Mouse (Mus musculus) neural tube, embryonic 10.5 days (tissue): ENCODE results near the gene Amotl1.
"Not testable (repeated sequence)": the region's sequence is repeated elsewhere in the genome, so short reads cannot be mapped to it uniquely, and the experiment has no call there.

Experiments used
- DNase-seq: peaks from one replicate; pipeline ENCODE4 v3.0.0-alpha.2; 2017; ENCODE audit warnings: low spot score; ENCODE audit errors: extremely low spot score

Amotl1 gene

DNA sequence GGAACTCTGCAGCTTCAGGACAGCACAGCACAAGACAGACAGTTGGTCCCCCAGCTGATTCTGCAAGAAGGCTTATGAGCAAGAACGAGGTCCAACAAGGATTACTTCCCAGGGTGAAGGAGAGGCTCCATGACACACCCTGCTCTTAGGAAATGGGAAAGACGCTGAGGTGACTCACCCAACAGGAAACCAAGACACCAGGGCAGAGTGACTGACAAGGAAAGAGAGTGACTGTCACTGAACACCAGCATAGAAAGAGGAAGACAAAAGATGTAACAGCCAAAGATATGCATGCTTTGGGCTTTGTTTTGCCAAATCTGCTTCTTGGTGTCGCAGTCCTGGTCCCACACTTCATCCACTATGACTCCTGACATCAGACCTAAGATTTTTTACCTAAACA lies 40.5 kb downstream of the Amotl1 start:
- no peak for DNase-seq

DNA sequence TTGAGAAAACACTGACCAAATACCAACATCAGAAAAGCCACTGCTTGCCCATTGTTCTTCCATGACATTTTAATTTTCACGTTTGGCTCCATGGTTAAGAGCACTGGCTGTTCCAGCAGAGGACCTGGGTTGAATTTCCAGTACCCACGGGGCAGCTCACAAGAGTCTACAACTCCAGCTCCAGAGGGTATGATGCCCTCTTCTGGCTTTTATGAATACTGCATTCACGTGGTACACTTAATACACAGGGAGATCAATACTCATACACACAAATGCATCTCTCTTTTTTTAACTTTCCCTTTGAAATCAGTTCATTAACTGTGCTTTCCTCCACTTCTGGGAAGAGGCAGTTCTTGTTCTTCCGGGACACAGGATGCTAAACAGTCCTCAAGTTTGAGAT lies 41.4 kb downstream of the Amotl1 start:
- no peak for DNase-seq

DNA sequence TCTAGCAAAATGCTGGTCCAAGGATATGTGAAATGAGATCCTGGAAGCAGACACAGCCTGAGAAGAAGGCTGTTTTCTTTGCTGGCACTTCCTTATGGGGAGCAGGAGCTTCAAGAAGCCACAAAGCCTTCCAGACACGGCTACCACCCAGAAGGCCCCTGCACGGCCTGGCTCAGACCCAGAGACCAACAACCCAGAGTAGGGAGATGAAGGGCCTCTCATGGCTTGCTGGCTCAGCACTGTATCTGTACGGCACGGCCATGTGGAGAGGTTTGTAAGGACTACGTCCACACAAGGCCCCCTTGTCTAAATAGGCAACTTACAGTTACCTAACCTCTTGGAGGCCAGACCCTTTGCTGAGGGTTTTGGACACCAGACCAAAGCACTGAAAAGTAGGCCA lies 45.1 kb downstream of the Amotl1 start:
- no peak for DNase-seq

DNA sequence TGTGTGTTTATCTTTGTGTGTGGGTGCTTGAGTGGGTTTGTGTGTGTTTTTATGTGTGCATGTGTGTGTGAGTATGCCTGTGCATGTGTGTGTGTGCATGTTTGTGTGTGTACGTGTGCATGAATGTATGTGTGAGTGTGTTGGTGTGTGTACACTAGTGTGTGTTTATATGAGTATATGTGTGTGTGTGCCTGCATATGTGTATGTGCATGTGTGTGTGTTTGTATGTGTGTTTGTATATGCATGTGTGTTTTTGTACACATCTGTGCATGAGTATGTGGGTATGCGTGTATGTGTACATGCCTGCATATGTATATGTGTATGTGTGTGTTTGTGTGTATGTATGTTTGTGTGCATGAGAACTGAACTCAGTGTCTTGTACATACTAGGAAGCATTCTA lies 46.7 kb downstream of the Amotl1 start:
- DNase-seq: no peak

DNA sequence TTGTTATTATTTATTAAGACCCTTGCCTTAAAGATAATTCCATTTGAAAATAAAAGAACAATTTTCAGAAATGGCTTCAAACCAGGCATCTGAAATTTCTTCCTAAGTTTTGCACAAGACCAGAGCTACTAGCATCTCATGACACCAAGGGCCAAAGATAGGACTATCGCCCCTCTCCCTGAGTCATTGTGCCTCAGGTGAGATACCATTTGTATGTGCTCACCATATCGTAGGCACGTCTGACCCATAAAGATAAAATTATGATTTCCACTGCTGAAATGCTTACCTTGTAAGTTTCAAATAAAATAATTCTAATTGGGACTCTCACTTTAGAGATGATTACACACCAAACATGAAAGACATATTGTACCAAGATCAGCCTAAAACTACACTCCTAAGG lies 47.4 kb downstream of the Amotl1 start:
- no peak for DNase-seq

DNA sequence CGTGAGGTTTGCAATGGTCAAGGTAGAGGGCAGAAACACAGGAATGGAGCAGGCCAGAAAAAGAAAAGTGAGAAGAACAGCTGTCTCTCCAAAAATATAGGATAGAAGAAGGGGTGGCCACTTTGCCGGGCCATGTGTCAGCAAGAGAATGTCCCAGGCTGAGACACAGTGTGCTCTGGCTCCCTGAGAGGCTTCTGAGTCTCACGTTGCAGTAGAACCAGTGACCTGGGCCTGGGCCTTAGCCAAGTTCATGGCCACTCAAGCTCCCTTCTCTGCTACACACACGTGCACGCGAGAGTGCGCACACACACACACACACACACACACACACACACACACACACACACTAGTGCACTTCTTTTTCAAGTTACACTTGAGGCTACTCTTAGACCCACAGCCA lies 48.0 kb downstream of the Amotl1 start:
- no peak for DNase-seq

DNA sequence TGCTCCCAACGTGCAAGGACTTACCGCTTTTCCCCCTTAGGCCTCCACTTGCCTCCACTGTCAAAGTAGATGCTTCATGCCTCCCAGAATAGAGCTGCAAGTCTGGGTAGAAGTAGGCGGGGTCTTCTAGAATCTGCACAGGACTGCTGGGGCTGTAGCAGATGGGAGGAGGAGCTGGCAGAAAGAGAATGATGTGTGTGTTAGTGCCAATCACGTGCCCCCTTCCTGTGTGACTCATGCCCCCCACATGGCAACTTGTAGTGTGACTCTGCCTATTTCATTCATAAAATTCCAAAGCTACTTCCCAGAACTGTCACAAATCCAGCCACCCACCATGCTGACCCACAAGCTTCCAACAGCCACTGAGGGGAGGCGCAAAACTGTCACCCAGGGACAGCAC lies 48.4 kb downstream of the Amotl1 start:
- DNase-seq: no peak

DNA sequence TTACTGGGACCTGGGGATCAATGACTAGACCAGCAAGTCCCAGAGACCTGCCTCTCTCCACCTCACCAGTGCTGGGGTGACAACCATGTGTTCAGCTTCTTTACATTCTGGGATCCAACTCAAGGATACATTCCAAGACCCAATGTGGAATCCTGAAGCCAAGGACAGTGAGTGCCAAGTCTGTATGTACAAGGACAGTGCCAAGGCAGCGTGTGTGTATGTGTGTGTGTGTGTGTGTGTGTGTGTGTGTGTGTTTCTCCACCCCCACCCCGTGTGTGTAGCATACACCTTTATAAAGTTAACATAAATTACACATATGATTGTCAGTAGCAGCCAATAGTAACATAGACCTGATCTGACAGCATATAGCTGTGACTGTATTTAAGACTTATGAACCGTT lies 49.0 kb downstream of the Amotl1 start:
- DNase-seq: no peak

DNA sequence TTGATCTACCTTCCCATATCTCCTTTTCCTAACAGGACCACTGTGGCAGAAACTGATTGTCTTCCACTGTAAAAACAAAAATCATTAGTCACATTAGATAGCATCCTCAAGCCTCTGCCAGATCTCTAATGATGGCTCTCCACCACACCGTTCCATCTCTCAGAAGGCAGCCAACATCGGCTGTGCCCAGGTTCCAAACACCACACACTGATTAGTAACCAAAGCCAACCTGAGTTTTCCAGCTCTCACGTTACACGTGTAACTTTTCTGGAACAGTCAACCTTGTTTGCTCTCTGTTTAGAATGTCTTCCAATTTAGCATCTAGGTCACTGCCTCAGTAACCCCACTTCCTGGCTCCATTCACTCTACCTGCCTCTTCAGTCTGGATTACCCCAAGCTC lies 51.0 kb downstream of the Amotl1 start:
- no peak for DNase-seq

DNA sequence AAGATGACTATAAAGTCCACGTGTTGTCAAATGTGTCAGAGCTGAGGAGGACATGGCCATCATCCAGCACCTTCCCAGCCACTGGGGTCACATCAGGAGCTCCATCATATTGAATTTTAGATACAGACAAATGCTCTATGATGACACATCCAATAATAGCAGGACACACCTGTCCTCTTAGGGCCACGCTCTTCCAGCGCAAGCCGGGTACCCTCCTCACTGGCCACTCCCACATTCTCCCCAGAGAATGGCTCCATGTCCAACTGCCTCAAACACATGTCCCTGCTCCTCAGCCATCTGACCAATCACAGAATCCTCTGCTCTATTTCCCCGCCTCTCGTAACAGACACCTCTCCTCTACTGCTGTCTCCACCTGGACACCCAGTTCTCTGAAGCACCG lies 54.2 kb downstream of the Amotl1 start:
- no peak for DNase-seq

DNA sequence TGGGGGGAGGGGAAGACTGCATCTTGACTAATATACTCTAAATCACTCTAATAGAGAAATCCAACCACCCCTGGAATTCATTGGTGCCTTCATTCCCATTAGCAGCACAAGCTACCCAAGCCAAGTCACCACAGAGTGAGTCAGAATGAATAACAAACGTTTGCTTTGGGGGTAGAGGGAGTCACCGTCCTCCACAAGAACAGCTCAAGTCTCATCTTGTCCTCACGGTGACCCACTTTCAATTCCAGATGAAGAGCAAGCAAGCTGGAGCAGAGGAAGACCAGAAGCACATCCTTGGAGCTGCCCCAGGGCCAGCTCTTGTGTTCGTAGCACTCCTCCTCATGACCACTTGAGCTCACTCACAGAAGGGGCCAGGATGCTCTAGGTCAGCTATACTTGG lies 56.2 kb downstream of the Amotl1 start:
- no peak for DNase-seq

DNA sequence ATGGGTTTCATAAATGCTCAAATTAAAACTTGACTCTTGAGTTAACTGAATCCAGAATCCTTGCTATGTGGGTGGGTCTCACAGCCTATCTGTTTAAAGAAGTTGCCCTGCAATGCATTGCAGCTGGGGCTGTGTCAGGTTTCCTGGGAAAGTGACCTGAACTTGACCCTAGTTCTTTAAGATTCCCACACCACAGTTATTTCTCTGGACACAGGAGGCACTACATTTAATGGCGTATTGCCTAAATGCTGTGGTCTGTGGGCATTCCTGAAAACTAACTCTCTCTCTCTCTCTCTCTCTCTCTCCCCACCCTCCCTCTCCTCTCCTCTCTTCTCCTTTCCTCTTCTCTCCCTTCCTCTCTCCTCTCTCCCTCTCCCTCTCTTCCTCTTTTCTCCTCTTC lies 59.2 kb downstream of the Amotl1 start:
- DNase-seq: no peak

DNA sequence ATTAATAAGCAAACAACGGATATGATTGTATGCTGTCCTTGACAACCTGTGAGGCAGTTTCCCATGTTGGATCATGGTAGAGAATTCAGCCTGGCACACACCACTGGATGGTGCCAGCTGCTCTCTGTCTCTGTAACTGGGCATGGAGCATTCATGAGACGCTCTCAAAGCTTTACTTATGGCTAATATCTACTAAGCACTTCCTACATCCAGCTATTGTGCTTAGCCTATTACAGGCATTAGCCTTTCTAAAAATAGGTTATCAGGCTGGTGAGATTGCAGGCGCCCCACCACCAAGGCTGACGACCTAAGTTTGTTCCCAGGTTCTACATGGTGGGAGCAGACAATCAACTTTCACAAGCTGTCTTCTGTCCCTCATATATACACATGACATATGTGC lies 65.9 kb downstream of the Amotl1 start:
- no peak for DNase-seq

DNA sequence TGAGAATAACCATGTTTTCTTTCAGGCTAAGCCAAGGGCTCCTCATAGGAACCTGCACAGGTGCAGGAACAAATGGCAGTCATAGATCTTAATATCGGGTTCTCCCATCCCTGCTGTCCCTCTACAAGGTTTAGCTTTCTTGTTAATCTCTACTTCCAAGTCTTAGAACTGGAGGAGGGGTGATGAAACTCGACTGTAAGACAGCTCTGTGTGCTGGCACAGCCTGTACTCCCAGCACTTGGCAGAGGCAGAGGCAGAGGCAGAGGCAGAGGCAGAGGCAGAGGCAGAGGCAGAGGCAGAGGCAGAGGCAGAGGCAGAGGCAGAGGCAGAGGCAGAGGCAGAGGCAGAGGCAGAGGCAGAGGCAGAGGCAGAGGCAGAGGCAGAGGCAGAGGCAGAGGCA lies 68.5 kb downstream of the Amotl1 start:
- not testable (repeated sequence) for DNase-seq

DNA sequence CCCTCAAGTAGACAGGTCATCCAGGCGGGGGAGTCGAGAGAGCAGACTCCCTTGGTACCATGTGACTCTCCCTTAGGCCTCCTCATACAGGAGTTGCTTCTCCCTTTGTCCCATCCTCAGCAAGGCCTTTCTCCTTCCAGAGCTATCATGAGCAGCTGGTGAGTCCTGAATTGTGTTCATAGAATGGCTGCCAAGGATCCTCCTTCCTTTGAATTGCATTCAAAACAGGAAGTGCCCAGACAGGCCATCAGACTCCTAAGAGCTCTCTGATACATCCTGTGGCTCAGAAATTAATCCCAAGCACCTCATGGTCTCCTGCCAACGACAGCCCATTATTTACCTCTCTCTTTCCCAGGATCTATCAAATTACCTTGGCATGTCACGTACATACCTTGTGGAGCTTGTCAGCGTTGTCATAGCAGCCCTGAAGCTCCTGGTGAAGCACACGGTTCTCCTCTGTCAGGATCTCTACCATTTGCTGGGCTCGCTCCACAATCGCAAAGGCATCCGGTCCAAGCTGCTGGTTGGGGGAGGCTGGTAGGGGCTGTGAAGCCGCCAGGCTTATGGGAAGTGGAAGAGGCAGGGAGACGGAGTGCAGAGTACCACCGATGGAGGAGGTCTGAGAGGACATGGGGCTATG lies 70.0 kb downstream of the Amotl1 start:
- no peak for DNase-seq

DNA sequence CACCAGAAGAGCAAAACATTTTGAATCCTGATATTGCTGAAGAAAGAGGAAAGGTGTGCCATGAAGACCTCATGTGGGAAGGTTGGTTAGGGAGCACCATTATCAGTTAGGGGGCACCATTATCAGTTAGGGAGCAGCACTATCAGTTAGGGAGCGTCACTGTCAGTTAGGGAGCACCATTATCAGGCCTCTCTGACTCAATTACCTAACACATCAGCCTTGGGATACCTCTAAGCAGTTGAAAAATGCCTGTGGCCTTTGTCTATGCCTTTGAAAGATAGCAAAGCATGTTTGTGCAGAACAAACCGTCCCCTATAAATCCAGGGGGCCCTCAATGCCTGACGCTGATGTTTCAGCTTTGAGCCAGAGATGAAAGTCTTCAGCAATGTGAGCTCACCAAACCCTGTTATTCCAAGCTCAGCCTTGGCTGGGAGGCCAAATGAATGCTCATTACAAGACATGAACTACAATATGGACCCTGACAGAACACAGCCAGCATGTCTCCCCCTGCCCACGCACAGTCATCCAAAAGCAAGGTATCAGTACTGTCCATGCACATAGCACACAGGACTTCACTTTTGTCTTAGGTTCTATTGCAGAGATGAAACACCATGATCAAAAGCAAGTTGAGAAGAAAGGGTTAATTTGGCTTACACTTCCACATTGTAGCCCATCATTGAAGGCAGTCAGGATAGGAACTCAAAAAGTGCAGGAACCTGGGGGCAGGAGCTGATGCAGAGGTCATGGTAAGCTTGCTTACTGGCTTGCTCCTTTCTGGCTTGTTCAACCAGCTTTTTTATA lies 75.5 kb downstream of the Amotl1 start:
- no peak for DNase-seq

DNA sequence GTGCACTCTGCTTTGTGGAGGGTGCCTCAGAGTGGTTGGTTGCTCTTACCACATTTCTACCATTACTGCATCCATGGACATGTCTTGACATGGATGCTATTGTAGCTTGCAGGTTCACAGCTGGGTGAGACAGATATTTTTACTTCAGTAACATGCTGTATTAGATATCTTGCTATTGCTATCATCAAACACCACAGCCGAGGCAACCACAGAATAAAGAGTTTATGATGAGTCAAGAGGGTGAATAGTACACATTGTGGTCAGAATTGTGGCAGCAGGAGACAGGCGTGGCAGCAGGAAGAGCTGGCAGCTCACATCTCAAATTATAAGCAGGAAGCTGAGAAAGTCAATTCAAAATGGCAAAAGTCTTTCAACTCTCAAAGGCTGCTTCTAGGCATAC lies 76.4 kb downstream of the Amotl1 start:
- no peak for DNase-seq

DNA sequence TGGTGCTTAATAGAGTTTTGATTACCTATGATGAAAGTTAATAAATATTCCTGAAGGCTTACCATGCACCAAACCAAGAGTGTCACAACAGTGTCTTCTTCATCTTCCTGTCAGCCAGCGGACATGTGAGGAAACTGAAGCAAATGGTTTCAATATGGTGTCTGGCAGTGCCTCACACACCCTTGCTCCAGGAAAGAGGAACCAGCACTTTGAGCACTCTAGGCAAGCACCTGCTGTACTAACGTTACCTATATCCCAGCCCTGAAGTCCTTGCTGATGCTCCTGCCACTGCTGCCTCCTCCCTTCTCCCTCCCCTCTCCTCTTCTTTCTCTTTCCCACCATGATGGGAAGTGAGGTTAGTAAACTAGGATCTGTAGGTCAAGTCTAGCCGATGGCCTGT lies 80.4 kb downstream of the Amotl1 start:
- no peak for DNase-seq

DNA sequence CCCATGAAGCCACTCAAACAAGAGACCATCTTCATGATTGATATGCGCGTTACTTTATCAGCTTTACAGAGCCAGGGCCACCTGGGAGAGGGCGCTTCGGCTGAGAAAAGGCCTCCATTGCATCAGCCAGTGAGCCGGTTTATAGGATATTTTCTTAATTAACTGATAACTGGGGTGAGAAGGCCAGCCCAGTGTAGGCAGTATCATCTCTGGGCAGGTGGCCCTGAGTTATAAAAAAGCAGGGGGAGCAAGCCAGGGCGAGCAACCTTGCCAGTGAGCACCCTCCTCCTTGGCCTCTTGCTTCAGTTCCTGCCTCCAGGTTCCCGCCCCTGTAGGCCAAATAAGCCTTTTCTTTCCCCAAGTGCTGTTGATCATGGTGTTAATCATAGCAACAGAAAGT lies 81.5 kb downstream of the Amotl1 start:
- DNase-seq: no peak

DNA sequence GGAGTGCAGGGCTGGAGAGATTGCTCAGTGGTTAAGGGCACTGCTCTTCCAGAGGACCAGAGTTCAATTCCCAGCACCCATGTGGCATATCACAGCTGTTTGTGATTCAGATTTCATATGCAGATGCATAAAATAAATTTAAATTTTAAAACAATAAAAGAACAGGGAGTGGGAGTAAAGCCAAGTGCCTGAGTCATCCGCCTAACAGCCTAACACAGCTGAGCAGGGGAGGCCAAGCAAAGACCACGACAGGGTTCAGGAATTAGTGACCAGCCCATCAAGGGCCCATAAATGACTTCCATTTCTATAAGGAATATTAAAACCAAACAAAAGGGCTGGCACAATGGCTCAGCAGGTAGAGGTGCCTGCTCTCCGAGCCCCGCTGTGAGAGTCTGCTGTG lies 84.3 kb downstream of the Amotl1 start:
- no peak for DNase-seq

DNA sequence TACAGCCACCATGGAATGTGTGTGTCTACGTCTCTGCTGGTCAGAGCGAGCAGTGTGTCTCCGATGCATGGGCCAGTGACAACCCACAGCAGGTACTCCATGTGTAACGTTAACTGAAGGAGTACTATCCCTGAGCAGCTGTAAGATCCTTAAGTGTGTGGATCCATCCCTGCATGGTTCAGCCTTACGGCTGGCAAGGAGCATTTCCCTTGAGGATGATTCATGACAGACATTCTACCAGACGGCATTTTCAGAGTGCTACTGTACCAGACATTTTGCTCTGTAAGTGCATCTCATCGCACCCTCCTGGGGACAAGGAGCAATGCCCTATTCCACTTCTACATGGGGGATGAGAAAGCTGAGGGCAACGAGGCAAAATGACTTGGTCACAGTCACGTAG lies 84.9 kb downstream of the Amotl1 start:
- no peak for DNase-seq

DNA sequence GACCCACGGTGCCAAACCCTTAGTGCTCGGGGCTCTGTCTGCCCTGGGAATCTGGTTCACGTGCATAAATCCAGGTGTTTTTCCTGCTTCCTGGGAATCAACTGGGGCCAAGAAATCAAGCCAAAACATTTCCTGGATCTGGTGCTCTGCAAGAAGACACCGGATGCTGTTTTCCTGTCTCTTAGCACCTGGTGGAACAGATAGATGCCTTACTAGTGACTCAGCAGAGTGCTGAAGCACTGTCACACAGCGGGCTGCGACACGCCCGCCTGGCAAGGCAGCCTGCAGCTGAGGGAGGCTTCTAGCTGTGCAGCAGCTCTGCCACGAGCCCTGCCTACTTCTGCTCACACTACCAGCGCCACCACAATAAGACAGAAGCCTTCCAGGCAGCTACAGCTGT lies 85.4 kb downstream of the Amotl1 start:
- no peak for DNase-seq

DNA sequence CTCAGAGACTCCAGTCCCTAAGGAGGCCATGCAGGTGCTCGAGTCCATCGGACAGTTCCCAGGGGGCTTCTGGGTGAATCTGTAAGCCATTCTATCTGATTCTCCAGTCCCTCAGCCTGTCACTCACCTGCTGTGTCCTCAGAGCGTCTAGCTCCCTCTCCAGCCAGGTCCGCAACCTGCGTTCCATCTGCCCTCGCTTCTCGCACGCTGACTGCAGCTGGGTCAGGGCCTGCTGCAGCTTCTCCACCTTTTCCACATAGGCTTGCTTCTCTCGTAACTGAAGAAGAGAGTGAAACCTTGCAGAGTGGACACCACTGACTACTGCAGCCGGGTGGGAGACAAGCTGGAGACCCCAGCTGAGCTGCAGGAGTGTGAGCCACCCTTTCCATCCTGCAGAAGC lies 86.5 kb downstream of the Amotl1 start:
- DNase-seq: no peak
